Mouse (Mus musculus) ZHBTc4 (cell line): ENCODE results near the gene 1500011B03Rik.
"Not testable (repeated sequence)": the region's sequence is repeated elsewhere in the genome, so short reads cannot be mapped to it uniquely, and the experiment has no call there.

Source experiments
- DNase-seq: peaks from one replicate; pipeline ENCODE4 v3.0.0-alpha.2; 2011; ENCODE audit warnings: low read depth, low spot score

The 1500011B03Rik gene

DNA sequence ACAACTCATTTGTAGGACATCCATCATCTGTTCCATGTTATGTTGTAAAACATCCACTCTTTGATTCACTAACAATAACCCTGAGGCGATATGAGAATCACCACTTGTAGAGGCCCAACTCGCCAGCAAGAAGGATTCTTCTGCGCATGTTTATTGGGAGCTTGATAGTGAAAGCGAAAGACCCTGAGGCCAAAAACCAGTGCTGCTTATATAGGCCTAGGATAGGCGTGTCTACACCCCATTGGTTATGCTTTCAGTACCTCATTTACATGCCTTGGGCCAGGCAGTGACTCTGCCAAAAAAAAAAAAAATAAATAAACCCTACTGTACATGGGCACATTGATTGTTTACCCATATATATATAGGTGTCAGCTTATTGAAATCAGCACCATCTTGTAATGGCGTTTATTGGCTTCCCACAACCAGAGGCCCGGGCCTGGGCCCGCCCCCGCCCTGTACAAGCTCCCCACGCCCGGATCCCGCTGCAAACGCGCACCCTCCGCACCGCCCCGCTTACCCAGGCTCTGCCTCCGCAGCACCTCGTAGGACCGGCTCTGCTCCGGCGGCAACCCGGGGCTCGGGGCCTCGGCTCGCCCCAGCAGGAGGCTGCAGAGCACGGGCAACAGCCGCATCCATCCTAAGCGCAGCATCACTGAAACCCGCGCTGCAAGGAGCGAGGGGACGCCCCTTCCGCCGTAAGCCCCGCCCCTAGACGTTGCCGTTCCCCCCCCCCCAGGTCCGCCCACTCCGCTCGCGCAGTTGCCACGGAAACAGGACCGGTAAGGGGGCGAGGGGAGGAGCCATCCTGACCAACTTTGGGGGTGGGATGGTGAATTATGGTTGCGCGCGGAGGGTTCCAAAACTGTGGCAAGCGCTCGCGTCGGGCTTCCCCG, at the start of gene 1500011B03Rik:
Gene 1500011B03Rik, minus strand, starts transcription at position 673 of the 893 bp plus-strand sequence.
- peak; percentile 90 for DNase-seq

DNA sequence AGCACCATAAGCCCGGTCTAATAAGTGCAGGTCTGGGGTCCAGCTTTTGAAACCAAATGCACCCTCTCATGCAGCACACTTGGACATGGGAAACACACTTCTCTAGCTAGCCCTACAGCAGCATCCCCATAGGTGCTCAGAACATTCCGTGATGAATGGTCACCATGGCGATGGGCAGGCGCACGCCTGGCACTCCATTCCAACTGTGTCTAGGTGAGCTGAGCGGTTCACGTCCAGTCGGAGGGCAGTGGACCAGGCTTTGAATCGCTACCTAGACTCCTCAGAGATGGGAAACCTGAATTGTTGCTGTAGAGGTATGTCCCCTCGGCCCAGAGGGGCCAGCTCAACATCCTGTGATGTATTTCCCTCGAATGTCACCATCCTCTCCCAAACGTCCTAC, 42.0 kb upstream of the 1500011B03Rik start:
- DNase-seq, result no peak

DNA sequence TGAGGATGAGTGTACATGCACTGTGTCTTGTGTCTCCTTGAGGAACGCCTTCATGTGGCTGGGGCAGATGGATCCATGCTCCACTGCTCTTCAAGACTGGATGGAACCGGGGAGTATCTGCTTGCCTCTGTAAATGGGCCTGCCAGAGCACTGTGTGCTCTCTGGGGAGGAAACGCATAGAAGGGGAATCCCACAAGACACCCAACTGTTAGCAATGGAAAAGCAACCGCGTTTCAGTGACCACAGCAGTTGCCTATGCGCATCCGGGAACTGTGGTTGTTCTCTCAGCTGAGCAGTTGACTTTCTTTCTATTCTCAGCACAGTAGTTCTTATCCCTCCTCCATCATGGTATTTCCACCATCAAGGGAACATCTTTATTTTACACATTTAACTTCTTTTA, 41.5 kb upstream of the 1500011B03Rik start:
- DNase-seq, result no peak

DNA sequence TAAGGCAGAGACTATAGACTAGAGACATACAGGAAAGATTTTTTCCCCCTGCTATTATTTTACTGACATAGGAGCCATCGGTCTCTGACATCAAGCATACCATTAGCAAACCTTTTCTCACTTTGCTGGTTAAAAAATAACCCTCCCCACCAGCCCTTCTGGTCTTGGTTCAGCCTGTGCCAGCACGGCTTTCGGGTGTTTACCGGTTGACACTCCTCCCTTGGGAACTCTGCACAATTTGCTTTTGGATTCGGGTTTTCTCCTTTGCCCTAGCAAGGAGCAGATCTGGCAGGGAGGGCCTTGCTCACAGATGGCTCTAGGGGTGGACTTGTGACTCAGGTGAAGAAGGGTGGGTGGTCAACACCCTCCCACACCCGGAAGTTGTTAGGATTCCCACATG, 38.5 kb upstream of the 1500011B03Rik start:
- no peak for DNase-seq

DNA sequence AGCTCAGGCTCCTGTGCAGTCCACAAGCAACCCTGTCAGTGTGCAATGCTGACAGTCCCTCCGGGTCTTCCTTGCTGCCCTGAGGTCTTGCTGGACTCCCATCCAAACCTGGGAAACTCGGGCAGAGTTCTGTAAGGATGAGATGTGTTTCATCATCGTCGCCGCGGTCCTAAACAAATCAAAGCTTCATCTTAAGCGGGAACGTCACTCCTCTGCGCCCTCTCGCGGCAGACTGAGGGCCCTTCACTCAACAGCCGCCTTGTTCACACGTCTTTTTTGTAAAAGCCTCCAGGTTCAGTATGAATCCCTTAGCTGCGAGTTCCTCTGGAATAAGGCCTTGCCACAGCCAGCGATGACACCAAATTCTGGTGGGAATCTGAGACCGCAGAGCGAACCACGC, 36.0 kb upstream of the 1500011B03Rik start:
- DNase-seq, result peak; percentile 93

DNA sequence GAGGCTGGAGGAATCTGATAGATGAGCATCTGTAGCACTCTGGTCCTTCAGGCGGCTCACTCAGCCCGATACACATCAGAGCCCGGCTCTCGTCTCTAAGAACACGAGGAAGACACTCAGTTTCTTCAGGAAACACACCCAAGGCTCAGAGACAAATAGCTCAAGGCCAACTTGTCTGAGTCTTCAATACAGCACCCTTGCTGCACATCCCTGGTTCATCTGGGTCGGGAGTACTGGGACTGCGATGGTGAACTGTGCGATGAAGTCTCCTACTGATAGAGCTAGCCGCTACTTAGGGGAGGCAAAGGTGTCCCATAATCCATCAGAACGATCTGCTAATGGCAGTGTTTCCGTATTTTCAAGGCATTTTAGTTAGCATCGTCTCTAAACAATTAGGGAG, 35.3 kb upstream of the 1500011B03Rik start, which contains the start of gene Gm9936:
Gene Gm9936, minus strand, starts transcription at position 101 of the 400 bp plus-strand sequence.
- DNase-seq, result no peak

DNA sequence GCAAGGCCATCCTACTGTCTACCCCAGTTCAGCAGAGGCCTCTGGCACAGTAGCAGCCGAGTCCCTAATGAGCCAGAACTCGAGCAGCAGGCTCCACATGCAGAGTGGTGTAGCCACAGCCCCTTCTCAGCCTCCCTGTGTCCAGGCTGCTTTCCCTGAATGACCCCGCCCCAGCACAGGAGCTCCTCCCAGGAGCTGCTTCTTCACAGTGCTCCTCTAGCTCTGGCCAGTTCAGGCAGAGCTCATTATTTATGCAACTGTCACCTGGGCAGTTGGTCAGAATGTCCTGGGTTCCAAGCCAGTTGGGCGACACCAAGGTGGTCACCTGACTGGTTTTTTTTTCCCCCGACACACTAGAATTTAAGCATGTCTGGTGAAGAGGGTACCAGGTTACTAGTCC, 30.1 kb upstream of the 1500011B03Rik start, which contains the start of gene 4930519G04Rik:
Gene 4930519G04Rik, plus strand, starts transcription at position 301 of the 400 bp plus-strand sequence.
- not testable (repeated sequence) for DNase-seq

DNA sequence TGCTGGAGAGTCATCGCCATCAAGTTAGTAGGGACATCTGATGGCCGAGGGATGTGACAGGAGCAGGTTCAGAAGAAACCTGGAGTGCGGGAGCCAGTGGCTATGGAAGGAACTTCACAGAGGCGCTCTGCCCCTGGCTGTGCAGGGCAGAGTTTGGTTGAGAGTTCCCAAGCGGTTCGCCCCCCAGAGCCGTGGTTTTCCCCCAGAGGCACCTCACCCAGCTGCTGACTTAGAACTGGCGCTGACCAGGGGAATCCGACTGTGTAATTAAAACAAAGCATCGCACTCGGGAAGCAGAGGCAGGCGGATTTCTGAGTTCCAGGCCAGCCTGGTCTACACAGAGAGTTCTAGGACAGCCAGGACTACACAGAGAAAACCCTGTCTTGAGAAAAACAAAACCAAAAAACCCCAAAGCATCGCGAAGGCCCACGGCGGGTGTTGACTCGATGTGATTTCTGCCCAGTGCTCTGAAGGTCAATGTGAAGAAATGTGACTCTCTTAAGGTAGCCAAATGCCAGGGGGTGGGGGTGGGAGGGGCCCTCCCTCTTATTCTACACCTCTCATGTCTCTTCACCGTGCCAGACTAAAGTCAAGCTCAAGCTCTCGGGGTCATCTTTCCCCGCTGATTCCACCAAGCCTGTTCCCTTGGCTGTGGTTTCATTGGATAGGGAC, 28.4 kb upstream of the 1500011B03Rik start:
- no peak for DNase-seq

DNA sequence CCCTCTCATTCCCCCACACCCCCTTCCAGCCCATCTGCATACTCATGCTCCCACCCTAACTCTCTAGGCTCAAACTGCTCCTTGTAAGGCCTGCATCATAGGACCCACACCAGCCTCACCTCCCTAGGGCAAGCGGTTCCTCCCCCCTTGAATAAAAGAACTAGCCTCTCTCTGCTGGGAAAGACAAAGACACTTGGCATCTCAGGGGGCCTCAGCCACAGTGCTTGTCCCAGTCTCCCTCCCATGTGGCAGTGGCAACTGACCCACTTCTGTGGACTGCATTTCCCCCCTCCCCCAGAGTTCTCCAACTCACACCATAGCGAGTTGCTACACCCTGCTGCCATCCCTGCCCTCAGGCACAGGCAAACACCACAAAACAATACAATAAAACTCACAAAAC, 21.1 kb upstream of the 1500011B03Rik start:
- DNase-seq, result not testable (repeated sequence)

DNA sequence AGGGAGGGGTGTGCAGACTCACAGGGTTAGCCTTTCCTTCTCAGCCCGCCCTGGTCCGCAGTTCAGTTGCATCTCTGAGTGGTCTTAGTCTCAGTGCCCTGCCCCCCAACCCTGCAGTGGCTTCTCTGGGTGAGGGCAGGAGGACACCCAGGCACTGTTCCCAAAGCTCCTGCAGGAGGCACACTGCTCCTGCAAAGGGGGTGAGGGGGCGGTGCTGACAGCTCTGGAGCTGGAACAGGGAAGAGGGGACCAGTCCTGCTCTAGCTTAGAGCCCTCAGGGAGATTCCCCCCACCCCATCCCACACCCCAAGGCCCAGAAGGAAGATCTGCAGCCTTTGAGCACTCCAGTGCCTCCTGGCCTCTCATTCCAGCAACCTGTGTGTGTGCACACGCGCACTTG, 19.4 kb upstream of the 1500011B03Rik start:
- no peak for DNase-seq

DNA sequence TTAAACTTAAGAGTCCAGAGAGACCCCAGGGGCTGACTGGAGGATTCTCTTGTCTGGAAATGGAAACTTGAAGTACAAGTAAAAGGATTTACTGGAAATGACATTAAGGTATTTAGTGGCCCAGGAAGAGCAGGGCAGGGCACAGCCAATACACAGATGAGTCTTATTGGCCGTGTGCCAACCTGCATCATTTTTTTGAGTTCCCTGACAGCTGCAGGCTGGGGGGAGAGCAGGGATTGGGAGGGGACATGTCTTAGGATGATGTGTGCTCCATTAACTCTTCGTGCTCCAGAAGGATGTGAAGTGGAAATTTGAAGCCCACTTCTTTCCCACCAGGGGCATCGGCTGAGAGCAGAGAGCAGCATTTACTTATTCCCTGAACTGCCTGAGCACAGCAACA, 18.9 kb upstream of the 1500011B03Rik start:
- not testable (repeated sequence) for DNase-seq

DNA sequence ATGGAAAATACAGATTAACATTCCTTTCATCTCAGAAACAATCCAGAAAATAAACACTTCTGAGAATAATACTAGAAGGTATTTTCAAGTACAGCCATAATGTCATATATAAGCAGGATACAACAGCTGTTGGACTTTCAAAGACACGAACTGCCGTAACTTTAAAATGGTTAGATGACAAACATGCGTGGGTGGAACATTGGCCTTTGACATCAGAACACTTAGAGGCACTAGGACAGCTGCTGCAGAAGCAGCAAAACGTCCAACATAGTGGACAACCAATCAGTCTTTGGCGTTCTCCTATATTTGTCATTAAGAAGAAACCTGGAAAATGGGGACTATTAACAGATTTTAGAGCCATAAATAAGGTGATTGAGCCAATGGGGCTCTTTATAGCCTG, 17.2 kb upstream of the 1500011B03Rik start:
- not testable (repeated sequence) for DNase-seq

DNA sequence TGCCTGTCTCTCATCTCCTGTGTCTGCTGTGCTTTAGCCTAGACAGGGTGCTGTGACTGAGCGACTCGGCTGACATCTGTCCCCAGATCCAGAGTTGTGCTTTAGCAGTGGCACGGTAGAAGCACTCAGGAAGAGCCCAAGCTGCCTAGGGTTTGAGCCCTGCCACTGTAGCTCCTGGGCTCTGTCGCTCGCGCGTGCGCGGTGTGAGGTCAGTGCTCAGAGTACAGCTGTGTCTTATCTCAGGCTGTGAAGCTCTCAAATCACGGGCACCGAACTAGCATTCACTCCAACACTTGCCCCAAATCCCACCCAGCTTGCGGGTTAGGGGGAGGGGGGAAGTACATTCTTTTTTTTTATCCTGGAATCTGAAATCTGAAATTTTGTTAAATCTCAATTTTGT, 13.6 kb upstream of the 1500011B03Rik start:
- peak; percentile 70 for DNase-seq

DNA sequence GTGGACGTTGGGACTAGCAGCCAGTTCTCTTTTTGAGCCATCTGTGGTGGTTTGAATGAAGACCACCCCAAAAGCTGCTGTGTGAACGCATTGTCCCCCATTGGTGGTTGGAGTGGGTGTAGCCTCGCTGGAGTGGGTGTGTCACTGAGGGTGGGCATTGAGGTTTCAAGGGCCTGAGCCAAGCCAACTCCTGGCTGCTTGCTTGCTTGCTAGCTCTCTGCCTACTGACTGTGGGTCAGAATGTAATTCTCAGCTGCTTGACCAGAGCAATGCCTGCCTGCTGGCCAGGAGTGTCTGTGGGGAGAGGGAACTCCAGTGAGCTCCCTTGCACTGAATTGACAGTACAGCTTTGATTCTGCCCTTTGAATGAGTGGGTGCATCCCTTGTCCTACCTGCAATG, 6.5 kb upstream of the 1500011B03Rik start:
- DNase-seq, result no peak

DNA sequence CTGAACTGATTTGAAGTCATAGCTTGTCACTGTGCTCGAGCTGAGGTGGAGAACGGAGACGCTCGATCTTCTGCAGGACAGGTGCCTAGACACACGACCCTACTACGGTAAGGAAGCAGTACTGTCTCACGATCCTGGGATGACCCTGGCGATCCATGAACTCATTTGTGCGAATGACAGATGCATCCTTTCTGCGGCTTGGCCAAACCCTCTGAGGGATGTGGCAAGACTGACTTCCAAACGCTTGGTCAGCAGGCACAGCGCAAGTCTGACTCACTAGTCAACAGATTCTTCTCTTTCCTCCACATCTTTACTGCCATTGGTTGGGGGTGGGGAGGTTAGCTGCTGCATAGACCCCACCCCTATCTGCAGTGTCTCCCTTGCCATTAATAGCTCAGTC, 4.2 kb upstream of the 1500011B03Rik start:
- no peak for DNase-seq

DNA sequence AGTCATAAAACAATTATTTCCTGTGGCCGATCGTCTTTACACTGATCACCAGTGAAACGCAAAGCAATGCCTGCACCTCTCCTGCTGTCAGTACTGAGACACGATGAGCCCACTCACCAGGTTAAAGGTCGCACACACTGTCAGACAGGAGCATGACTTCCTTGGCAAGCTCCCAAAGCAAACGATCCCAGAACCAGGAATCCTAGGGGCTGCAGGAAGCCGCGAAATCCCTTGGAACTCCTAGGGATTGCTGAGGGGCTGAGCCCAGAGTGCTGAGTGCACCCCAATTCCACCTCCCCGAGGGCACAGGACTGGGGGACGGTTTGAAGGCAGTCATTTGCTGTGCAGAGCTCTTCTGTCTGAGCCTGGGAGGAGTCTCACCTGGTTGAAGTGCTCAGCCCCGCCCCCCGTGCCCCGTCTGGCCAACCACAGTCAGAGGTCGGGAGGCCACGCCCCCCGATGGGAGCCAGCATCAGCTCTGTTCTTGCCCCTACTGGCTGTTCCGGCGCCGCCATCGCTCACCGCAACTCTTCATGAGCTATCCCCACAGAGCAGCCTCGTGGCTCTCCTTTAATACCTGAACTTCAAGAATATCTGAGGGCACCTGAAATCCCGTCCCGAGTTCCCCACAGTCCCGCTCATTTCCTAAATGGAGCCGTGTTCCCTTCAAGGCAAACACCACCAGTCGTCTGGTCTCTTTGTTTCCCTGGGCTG, 2.9 kb upstream of the 1500011B03Rik start:
- DNase-seq, result peak; percentile 99

DNA sequence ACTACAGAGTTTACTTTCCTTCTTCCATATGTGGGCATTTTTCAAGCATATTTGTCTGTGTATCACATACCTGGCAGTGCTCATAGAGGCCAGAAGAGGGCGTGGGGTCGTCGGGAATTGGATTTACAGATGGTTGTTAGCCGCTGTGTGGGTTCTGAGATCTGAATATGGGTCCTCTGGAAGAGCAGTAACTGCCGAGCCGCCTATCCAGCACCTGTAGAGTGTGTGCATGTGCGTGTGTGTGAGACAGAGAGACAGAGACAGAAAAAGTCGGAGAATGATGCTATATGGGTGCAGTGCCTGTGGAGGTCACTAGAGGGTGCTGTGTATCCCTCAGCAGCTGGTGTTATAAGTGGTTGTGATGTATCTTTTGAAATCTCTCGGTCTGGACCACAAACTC, 929 bp upstream of the 1500011B03Rik start:
- DNase-seq, result peak; percentile 84

DNA sequence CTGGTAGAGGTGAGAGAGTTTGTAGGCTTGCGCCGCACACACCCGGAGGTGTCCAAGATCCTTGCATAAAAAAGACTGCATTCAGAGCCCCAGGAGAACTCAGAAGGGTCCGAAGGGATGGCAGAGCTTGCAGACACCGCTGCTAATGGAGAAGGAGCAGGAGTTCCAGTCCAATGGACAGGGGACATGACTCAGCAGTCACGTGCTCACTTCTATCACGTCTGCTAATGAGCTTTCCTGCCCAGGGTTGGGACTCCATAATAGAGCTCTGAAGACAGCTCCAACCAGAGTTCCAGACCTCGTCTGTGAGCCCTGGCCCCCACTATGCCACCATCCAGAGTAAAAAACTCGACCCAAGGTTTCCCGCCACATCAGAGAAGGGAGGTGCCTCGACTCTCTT, 5.1 kb downstream of the 1500011B03Rik start:
- no peak for DNase-seq

DNA sequence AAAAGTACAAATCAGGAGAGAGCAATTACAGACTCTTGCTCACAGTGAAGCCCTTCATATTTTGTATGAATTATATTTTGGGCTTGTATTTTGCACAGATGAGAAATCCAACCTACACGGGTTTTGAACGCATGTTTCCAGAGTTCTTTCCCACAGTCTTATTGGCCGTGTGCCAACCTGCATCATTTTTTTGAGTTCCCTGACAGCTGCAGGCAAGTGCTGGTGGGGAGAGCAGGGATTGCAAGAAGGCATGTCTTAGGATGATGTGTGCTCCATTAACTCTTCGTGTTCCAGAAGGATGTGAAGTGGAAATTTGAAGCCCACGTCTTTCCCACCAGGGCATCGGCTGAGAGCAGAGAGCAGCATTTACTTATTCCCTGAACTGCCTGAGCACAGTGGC, 6.7 kb downstream of the 1500011B03Rik start:
- DNase-seq, result no peak

DNA sequence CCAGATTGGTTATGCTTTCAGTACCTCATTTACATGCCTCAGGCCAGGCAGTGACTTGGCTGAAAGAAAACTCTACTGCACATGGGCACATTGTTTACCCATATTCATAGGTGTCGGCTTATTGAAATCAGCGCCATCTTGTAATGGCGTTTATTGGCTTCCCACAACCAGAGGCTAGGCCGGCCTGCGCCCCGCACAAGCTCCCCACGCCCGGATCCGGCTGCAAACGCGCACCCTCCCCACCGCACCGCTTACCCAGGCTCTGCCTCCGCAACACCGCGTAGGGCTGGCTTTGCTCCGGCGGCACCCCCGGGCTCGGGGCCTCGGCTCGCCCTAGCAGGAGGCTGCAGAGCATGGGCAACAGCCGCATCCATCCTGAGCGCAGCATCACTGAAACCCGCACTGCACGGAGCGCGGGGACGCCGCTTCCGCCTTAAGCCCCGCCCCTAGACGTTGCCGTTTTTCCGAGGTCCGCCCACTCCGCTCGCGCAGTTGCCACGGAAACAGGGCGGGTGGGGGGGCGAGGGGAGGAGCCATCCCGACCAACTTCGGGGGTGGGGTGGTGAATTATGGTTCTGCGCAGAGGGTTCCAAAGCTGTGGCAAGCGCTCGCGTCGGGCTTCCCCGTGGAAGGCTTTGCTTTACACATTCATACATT, 9.6 kb downstream of the 1500011B03Rik start:
- DNase-seq, result peak; percentile 93

DNA sequence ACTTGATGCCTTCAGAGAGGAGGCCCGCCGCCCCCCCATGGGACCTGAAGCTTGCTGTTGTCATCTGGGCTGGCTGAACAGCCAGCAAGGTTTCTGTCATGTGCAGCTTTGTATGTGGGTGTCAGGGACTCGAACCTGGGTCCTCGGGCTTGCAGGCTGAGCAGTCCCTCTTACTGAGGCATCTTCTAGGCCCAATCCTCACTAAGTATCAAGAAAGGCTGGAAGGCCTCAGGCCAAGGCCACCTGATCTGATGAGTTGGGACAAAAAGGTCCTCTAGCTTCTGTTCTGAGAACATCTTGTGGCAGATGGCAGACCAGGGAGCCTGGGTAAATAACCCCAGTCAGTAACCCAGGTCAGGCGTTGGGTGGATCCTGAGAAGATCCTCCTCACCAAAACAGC, 13.4 kb downstream of the 1500011B03Rik start:
- no peak for DNase-seq
